Mouse (Mus musculus) subcutaneous adipose tissue, adult 2 months (tissue): ENCODE results near the gene Pqlc3. TPM values are rescaled to one million over a fixed set of nuclear protein-coding genes. Genes with fewer than 3 reads are reported as not detected.

ENCODE experiments used
- polyA plus RNA-seq: library from polyadenylated mRNA; depleted of rRNA; stranded (reverse); fragments of >200 nt; gene quantifications from 2 replicates; pipeline ENCODE4 v1.2.3, GENCODE M21; 2012; ENCODE audit warnings: low replicate concordance; rRNA removed

The Pqlc3 gene
- 62.9 and 93.3 TPM in 2 replicates for polyA plus RNA-seq

GRCm38 (mm10) chr12:16999739-17000497 lies at the start of gene Pqlc3:
TSS of gene Pqlc3 (minus strand) at chr12:17000408.

GRCm38 (mm10) chr12:17011100-17011870 lies 11.1 kb upstream of the Pqlc3 start, which contains the start of gene 2410004P03Rik:
TSS of gene 2410004P03Rik (minus strand) at chr12:17011727.

Other genes starting within 250 kb of the Pqlc3 start
- gene Greb1, start 199.5 kb downstream of the Pqlc3 start, polyA plus RNA-seq, result 0.57 and 26.9 TPM in 2 replicates
- 21.6 and 26.9 TPM in 2 replicates for gene E2f6, start 189.4 kb downstream of the Pqlc3 start, polyA plus RNA-seq
- 10.1 and 12.9 TPM in 2 replicates for gene Rock2, start 105.5 kb downstream of the Pqlc3 start, polyA plus RNA-seq
- 0.42 and 0.51 TPM in 2 replicates for gene 2410004P03Rik, start 11.3 kb upstream of the Pqlc3 start, polyA plus RNA-seq
- 0.01 and 2.2 TPM in 2 replicates for gene Kcnf1, start 176.5 kb upstream of the Pqlc3 start, polyA plus RNA-seq